ENCODE assay signal across 8 mouse cellular contexts in genomic region chr14:79481339-79482151, GRCm38 (mm10). TPM values are rescaled to one million over a fixed set of nuclear protein-coding genes. Genes with fewer than 3 reads are reported as not detected.
DNase-seq lines count a peak whose midpoint lies in the region; ATAC-seq and TF ChIP-seq lines count a peak whose summit lies in the region.

Gene Wbp4, minus strand, starts transcription at chr14:79481520.

- peak within 1 kb of the TSS; percentile 98 for H3K4me3 ChIP-seq in E14TG2a.4 (replicated peaks; ENCODE audit: low read length)
- peak within 1 kb of the TSS; percentile 89 for H3K4me3 ChIP-seq in forebrain, embryonic 11.5 days (ENCODE audit: low read depth, low read length)
- peak within 1 kb of the TSS; percentile 98 for H3K4me3 ChIP-seq in heart, embryonic 16.5 days (ENCODE audit: low read length)
- H3K4me3 ChIP-seq in liver, embryonic 14.5 days (ENCODE audit: insufficient read depth in 1 of 2, low read depth in 2 of 2, low read length in 2 of 2) = peak within 1 kb of the TSS; percentile 90 to 93
- H3K4me3 ChIP-seq in stomach, embryonic 15.5 days (replicated peaks) = peak within 1 kb of the TSS; percentile 96

- no peaks in the 10 kb centered on the region for H3K9me3 ChIP-seq in E14TG2a.4 (ENCODE audit: low read length)
- H3K9me3 ChIP-seq in forebrain, embryonic 11.5 days (ENCODE audit: control insufficient read depth, low read length) = no peaks in the 10 kb centered on the region
- no peaks in the 10 kb centered on the region for H3K9me3 ChIP-seq in heart, embryonic 16.5 days (replicated peaks; ENCODE audit: control insufficient read depth, low read length)
- no peaks in the 10 kb centered on the region for H3K9me3 ChIP-seq in liver, embryonic 14.5 days (ENCODE audit: control insufficient read depth, low read length)
- H3K9me3 ChIP-seq in stomach, embryonic 15.5 days = no peaks in the 10 kb centered on the region

- TF ChIP-seq CTCF in E14TG2a.4 (conservative IDR thresholded peaks at IDR 0.05; ENCODE audit: low read length) = no peak
- 0 out of 2 replicates have a peak, but pooled peaks have one; percentile 7 for TF ChIP-seq CTCF in liver, embryonic 14.5 days (IDR thresholded peaks at IDR 0.05; ENCODE audit: low read depth)

- peak within 1 kb of the TSS; percentile 100 for H3K27ac ChIP-seq in forebrain, embryonic 11.5 days (ENCODE audit: low read depth, low read length)
- peak within 1 kb of the TSS; percentile 100 for H3K27ac ChIP-seq in heart, embryonic 16.5 days (ENCODE audit: low read length)
- H3K27ac ChIP-seq in liver, embryonic 14.5 days = peak within 1 kb of the TSS; percentile 85
- H3K27ac ChIP-seq in stomach, embryonic 15.5 days = peak within 1 kb of the TSS; percentile 100

- peak; percentile 60 for TF ChIP-seq EP300 in liver, embryonic 14.5 days (IDR thresholded peaks at IDR 0.05; ENCODE audit: low read depth)

- peak; percentile 78 for DNase-seq in c-Kit-positive CD71-positive TER-119-negative erythroid progenitor cells, embryonic 14.5 days (ENCODE audit: low read depth)
- DNase-seq in forebrain, embryonic 11.5 days (ENCODE audit: low spot score) = peak; percentile 98
- peak; percentile 87 to 93 for DNase-seq in kidney, postnatal 25 days
- DNase-seq in liver, embryonic 14.5 days (ENCODE audit: low read depth in 3 of 3, low spot score in 3 of 3) = peak; percentile 79 to 84 (median 81)
- peak; percentile 98 for DNase-seq in neural tube, embryonic 10.5 days (ENCODE audit: extremely low spot score, low spot score)

- peak within 1 kb of the TSS; percentile 69 for H3K4me2 ChIP-seq in forebrain, embryonic 11.5 days (ENCODE audit: low read depth, low read length, severe bottlenecking)
- peak within 1 kb of the TSS; percentile 77 for H3K4me2 ChIP-seq in heart, embryonic 16.5 days (ENCODE audit: low read depth, low read length)
- H3K4me2 ChIP-seq in liver, embryonic 14.5 days (ENCODE audit: low read depth) = peak within 1 kb of the TSS; percentile 91
- peak within 1 kb of the TSS; percentile 67 for H3K4me2 ChIP-seq in stomach, embryonic 15.5 days

- H3K27me3 ChIP-seq in E14TG2a.4 (ENCODE audit: insufficient read depth, low read length) = peaks cover 14% of the 10 kb centered on the region; the same call in 1 of the 2 replicates
- H3K27me3 ChIP-seq in forebrain, embryonic 11.5 days (ENCODE audit: control insufficient read depth, insufficient read depth, low read length) = no peaks in the 10 kb centered on the region; the same call in 1 of the 2 replicates
- no peaks in the 10 kb centered on the region for H3K27me3 ChIP-seq in heart, embryonic 16.5 days (ENCODE audit: control insufficient read depth, insufficient read depth, low read length)
- H3K27me3 ChIP-seq in liver, embryonic 14.5 days (ENCODE audit: control insufficient read depth, insufficient read depth, low read length) = no peaks in the 10 kb centered on the region
- no peaks in the 10 kb centered on the region for H3K27me3 ChIP-seq in stomach, embryonic 15.5 days (replicated peaks)

- ATAC-seq in forebrain, embryonic 11.5 days (replicated peaks; ENCODE audit: low FRiP score) = peak; percentile 91
- peak; percentile 85 for ATAC-seq in heart, embryonic 16.5 days (replicated peaks; ENCODE audit: extremely low read depth, insufficient read depth, low FRiP score)
- peak; percentile 83 for ATAC-seq in liver, embryonic 14.5 days (ENCODE audit: insufficient read depth)
- ATAC-seq in stomach, embryonic 15.5 days (ENCODE audit: insufficient read depth, low FRiP score, low read depth) = peak; percentile 83

- peak within 1 kb of the TSS; percentile 98 for H3K9ac ChIP-seq in forebrain, embryonic 11.5 days (ENCODE audit: low read length)
- H3K9ac ChIP-seq in heart, embryonic 16.5 days (ENCODE audit: low read length) = peak within 1 kb of the TSS; percentile 99
- H3K9ac ChIP-seq in liver, embryonic 14.5 days (replicated peaks) = peak within 1 kb of the TSS; percentile 89
- H3K9ac ChIP-seq in stomach, embryonic 15.5 days = peak within 1 kb of the TSS; percentile 98

- WGBS in forebrain, embryonic 11.5 days = under 1% methylated on average over 80 of the region's 86 CpGs
- under 1% methylated on average over 76 of the region's 86 CpGs for whole genome bisulfite sequencing in heart, embryonic 16.5 days
- under 1% methylated on average over 85 of the region's 86 CpGs for WGBS in liver, embryonic 14.5 days (ENCODE audit: insufficient replicate concordance)
- WGBS in stomach, embryonic 15.5 days = under 1% methylated on average over 69 of the region's 86 CpGs

- H3K36me3 ChIP-seq in E14TG2a.4 (ENCODE audit: insufficient read depth, low read length) = peaks cover 21% of the 10 kb centered on the region
- 0 out of 2 replicates have a peak, but pooled peaks cover 4% of the 10 kb centered on the region for H3K36me3 ChIP-seq in forebrain, embryonic 11.5 days (ENCODE audit: control insufficient read depth, insufficient read depth, low read length)
- peaks cover 7% of the 10 kb centered on the region; the same call in 1 of the 2 replicates for H3K36me3 ChIP-seq in heart, embryonic 16.5 days (ENCODE audit: control insufficient read depth, insufficient read depth)
- H3K36me3 ChIP-seq in liver, embryonic 14.5 days (replicated peaks; ENCODE audit: control insufficient read depth, insufficient read depth, low read depth) = peaks cover 3% of the 10 kb centered on the region
- H3K36me3 ChIP-seq in stomach, embryonic 15.5 days = peaks cover 4% of the 10 kb centered on the region

- H3K4me1 ChIP-seq in E14TG2a.4 (replicated peaks; ENCODE audit: low read depth, low read length) = peaks cover 49% of the 10 kb centered on the region
- H3K4me1 ChIP-seq in forebrain, embryonic 11.5 days (replicated peaks; ENCODE audit: control insufficient read depth, insufficient read depth, low read length) = peaks cover 8% of the 10 kb centered on the region
- H3K4me1 ChIP-seq in heart, embryonic 16.5 days (ENCODE audit: control insufficient read depth, insufficient read depth, low read length) = peaks cover 33% of the 10 kb centered on the region
- peaks cover 29 to 37% of the 10 kb centered on the region in 2 experiments for H3K4me1 ChIP-seq in liver, embryonic 14.5 days (replicated peaks; ENCODE audit: control insufficient read depth in 2 of 2, insufficient read depth in 2 of 2, low read length in 1 of 2)
- H3K4me1 ChIP-seq in stomach, embryonic 15.5 days = peaks cover 28% of the 10 kb centered on the region

RNA-seq across cellular contexts. Expression of gene Wbp4, which starts in this region (rescaled TPM):
- polyA plus RNA-seq in forebrain, embryonic 11.5 days (2014; fragmentation: Nextera tagmentation; extraction: Ambion mirVana) = 58.4 and 58.6 TPM in 2 replicates
- 26.8 and 27.6 TPM in 2 replicates for polyA plus RNA-seq in heart, embryonic 16.5 days (2015; fragmentation: Nextera tagmentation; extraction: Ambion mirVana)
- 3.1 and 6.2 TPM in 2 replicates for polyA plus RNA-seq in liver, embryonic 14.5 days (2012; rRNA removed)
- 14.2 and 16.8 TPM in 2 replicates for polyA plus RNA-seq in liver, embryonic 14.5 days (2014; fragmentation: Nextera tagmentation; extraction: Ambion mirVana)
- polyA plus RNA-seq in stomach, embryonic 15.5 days (2015; fragmentation: Nextera tagmentation; extraction: Ambion mirVana) = 41.0 and 41.5 TPM in 2 replicates

Comparison
In these comparisons a context has a peak if more than half of its experiments do, and no peak if none do; other contexts are left out.
1. Peak in every context shown above with its lines: DNase-seq, ATAC-seq, H3K4me3 ChIP-seq and H3K27ac ChIP-seq.